Mouse (Mus musculus) natural killer cell, adult 2 months (primary cell): ENCODE data around the gene Ndnf.

ENCODE experiments used
- DNase-seq, 2 experiments: peaks; one replicate each; pipeline ENCODE4 v3.0.0; 2022; ENCODE audit warnings: low spot score in 2 of 2

Ndnf gene

GRCm38 (mm10) chr6:65758214-65758613 is 86.8 kb downstream of the Ndnf start:
- no peak for DNase-seq

- DNase-seq: no peak
Measured at GRCm38 (mm10) chr6:65759174-65759573, 87.8 kb downstream of the Ndnf start.

GRCm38 (mm10) chr6:65760073-65760472 is 88.7 kb downstream of the Ndnf start:
- no peak for DNase-seq
